Mouse (Mus musculus) gastrocnemius, postnatal 25 days (tissue): ENCODE data around the gene Olfr1461. TPM values are rescaled to one million over a fixed set of nuclear protein-coding genes. Genes with fewer than 3 reads are reported as not detected.

Source experiments
- DNase-seq: peaks from one replicate; pipeline ENCODE4 v3.0.0; 2022
- long read RNA-seq, 2 experiments: library from polyadenylated mRNA; stranded (forward); transcript quantifications; one replicate each; pipeline ENCODE4 v2.0.0; 2021
- total RNA-seq, 2 experiments: library from RNA; stranded (reverse); gene quantifications; 1 replicate in 1 of 2; 2 replicates in 1 of 2; pipeline ENCODE4 v1.2.3; 2021

Gene Olfr1461
- not detected for total RNA-seq
- long read RNA-seq, experiment 1 = 0 reads
- long read RNA-seq, experiment 2 = 0 reads

DNA sequence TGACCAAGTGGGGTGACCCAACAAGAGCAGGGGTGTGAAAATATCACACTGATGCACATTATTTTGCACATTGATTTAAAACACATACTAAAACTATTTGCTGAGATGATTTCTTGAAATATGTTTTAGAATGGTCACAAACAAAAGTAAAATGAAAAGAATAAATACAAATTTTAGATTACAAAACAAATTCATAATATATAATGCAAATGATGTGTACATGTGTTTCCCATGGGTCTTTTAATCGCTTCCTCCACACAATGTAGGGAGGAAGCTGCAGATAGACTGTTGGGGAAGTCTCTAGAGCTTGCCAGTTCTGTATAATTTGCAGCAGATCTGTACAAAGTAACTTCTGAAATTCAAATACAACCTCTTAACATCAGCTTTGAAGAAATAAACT is at the start of gene Olfr1461:
Gene Olfr1461 (plus strand): TSS at position 301 of the 400 bp plus-strand sequence.
- no peak for DNase-seq

DNA sequence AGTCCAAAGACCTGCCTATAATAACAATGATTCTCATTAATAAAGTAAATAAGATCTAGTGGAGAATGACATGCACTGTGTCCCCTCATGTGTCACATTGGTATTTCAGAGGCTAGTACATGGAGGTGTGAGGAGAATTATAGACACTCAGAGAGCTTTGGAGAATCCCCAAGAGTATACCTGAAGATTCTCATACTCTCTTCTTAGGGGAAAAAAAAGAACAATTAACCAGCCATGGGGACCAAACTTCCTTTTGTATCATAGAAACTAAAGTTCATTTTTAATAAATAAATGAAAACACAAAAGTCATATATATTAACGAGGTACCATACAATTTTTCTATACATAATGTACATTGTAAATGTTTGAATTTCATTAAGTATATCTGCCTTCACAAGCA is 13.4 kb upstream of the Olfr1461 start, which contains the start of gene Olfr1459:
Gene Olfr1459 (minus strand): TSS at position 101 of the 400 bp plus-strand sequence.
- DNase-seq = no peak

DNA sequence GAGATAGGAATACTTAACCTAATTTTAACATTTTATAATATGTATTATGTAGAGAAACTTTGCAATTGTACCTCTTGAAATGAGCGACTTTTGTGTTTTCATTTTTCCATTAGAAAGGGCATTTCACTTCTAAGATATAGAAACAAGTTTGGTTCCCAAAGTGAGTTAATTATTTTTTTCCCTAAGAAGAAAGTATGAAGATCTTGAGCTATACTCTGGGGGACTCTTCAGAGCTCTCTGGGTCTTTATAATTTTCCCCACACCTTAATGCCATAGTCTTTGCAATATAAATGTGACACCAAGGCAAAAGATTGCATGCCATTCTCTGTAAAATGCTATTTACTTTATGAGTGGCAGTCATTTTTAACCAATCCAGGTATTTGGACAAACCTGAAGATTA is 22.6 kb downstream of the Olfr1461 start, which contains the start of gene Olfr1462:
Gene Olfr1462 (plus strand): TSS at position 301 of the 400 bp plus-strand sequence.
- DNase-seq = no peak

Other genes starting within 250 kb of the Olfr1461 start
- not detected for gene Olfr1448, start 238.6 kb upstream of the Olfr1461 start, total RNA-seq
- gene Olfr1449, start 232.2 kb upstream of the Olfr1461 start, total RNA-seq = not detected
- gene Olfr1450, start 212.7 kb upstream of the Olfr1461 start, total RNA-seq = not detected
- not detected for gene Olfr1451, start 168.0 kb upstream of the Olfr1461 start, total RNA-seq
- gene Olfr1453, start 134.7 kb upstream of the Olfr1461 start, total RNA-seq = not detected
- not detected for gene Olfr1454, start 102.4 kb upstream of the Olfr1461 start, total RNA-seq
- gene Olfr1457, start 65.1 kb upstream of the Olfr1461 start, total RNA-seq = not detected
- not detected for gene Olfr1458, start 56.2 kb upstream of the Olfr1461 start, total RNA-seq
- gene Olfr1459, start 13.5 kb upstream of the Olfr1461 start, total RNA-seq = not detected
- not detected for gene Olfr1462, start 22.7 kb downstream of the Olfr1461 start, total RNA-seq
- not detected for gene Olfr1463, start 68.3 kb downstream of the Olfr1461 start, total RNA-seq
- gene Olfr1465, start 152.5 kb downstream of the Olfr1461 start, total RNA-seq = not detected
- gene Olfr1466, start 175.9 kb downstream of the Olfr1461 start, total RNA-seq = not detected
- not detected for gene Olfr1467, start 199.2 kb downstream of the Olfr1461 start, total RNA-seq
- not detected for gene Olfr1469, start 244.8 kb downstream of the Olfr1461 start, total RNA-seq